ENCODE assay signal across 13 mouse cellular contexts in the genomic region with DNA sequence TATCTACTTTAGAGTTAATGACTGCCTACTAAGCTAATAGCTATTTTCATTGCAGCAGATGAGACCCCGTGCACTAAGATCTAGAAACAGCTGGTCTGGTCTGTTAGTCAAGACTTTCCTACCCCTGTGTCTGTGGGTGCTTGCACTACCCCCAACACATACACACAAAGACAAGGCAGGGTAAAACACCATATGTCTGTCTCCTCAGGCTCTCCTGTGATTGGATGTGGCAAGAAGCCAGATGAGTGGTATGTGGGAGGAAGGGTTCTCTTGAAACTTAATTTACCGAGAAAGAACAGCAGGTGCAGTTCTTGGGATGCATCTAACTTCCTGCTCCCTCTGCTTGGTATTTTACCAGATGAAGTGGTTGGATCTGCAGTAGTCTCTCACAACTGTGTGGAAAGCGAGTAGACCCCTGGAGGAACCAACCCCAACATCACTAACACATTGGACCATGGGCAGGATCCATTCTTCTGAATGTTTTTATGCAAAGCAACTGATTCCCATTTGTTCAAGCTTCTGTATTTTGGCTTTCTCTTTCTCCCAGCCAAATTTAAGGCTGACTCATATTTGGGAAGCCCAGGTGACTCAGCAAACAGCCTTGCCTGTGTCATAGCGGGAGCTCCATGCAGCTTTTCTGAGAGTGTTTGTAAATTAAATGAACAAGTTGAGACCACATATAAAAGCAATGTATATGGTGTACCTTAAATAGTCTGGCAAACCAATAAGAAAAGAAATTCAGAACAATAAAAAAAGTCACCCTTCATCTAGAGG.
DNase-seq lines count a peak whose midpoint lies in the region; ATAC-seq and TF ChIP-seq lines count a peak whose summit lies in the region.
"Had no signal": no experiment of that assay in that cellular context is flagged by ENCODE, and none has a peak within 500 bp of the region (broad histone marks: within the 10 kb centered on the region; RNA-seq: fewer than 3 reads in every experiment).

No protein-coding gene starts in this region.

- no peak overlapping the region for H3K9ac ChIP-seq in embryonic facial prominence, embryonic 13.5 days
- H3K9ac ChIP-seq in heart, adult 2 months (ENCODE audit: low read depth, low read length), result no peak overlapping the region
- H3K9ac ChIP-seq: heart, embryonic 13.5 days; intestine, embryonic 15.5 days; lung, embryonic 14.5 days; midbrain, embryonic 12.5 days had no signal

- TF ChIP-seq EP300 in heart, adult 2 months (IDR thresholded peaks at IDR 0.05; ENCODE audit: insufficient read depth, low read depth, low read length), result no peak

- intact Hi-C loops in heart, adult 2 months (cut with DNase I), result no loop called here

- no peaks in the 10 kb centered on the region for H3K79me2 ChIP-seq in heart, adult 2 months (replicated peaks; ENCODE audit: control insufficient read depth, insufficient read depth, low read length)

- 75% methylated on average over 4 of the region's 4 CpGs for WGBS in embryonic facial prominence, embryonic 13.5 days
- WGBS in embryonic facial prominence, embryonic 10.5 days, result 83% methylated on average over 4 of the region's 4 CpGs
- 73% methylated on average over 4 of the region's 4 CpGs for WGBS in heart, adult 2 months

- ATAC-seq in embryonic facial prominence, embryonic 13.5 days (ENCODE audit: insufficient number of reproducible peaks, insufficient read depth, low FRiP score, low TSS enrichment, low read depth), result 0 out of 2 replicates have a peak, but pooled peaks have one; percentile 20
- ATAC-seq: intestine, embryonic 15.5 days had no signal

- H3K27ac ChIP-seq in embryonic facial prominence, embryonic 13.5 days, result no peak overlapping the region
- H3K27ac ChIP-seq in embryonic facial prominence, embryonic 10.5 days (replicated peaks), result no peak overlapping the region
- H3K27ac ChIP-seq in heart, adult 2 months, result no peak overlapping the region
- H3K27ac ChIP-seq: heart, embryonic 13.5 days; intestine, embryonic 15.5 days; midbrain, embryonic 12.5 days had no signal

- no peaks in the 10 kb centered on the region for H3K9me3 ChIP-seq in embryonic facial prominence, embryonic 13.5 days
- H3K9me3 ChIP-seq in embryonic facial prominence, embryonic 10.5 days, result 0 out of 2 replicates have a peak, but pooled peaks cover 2% of the 10 kb centered on the region
- H3K9me3 ChIP-seq: heart, embryonic 13.5 days; intestine, embryonic 15.5 days had no signal

- DNase-seq in embryonic facial prominence, embryonic 10.5 days (ENCODE audit: low spot score), result no peak
- peak; percentile 33 for DNase-seq in Muller cell, postnatal 12 days (ENCODE audit: inconsistent ontology term)
- DNase-seq in frontal cortex, postnatal 36 days (ENCODE audit: low spot score in 2 of 2), result peak; percentile 86 to 94
- DNase-seq in left cerebral cortex, adult 9 months (ENCODE audit: low spot score in 2 of 2), result peak; percentile 82 to 92
- DNase-seq in spleen, adult 12 weeks (ENCODE audit: low spot score), result no peak
- no peak for DNase-seq in MN1 (ENCODE audit: low spot score)
- DNase-seq in heart, adult 2 months, result no peak
- DNase-seq: lung, embryonic 14.5 days; thymus, postnatal 36 days had no signal

- no peaks in the 10 kb centered on the region for H3K27me3 ChIP-seq in embryonic facial prominence, embryonic 13.5 days
- H3K27me3 ChIP-seq in embryonic facial prominence, embryonic 10.5 days (replicated peaks; ENCODE audit: low read depth, poor library complexity, severe bottlenecking), result no peaks in the 10 kb centered on the region
- H3K27me3 ChIP-seq in heart, adult 2 months (ENCODE audit: control insufficient read depth, insufficient read depth, low read length), result no peaks in the 10 kb centered on the region
- H3K27me3 ChIP-seq: heart, embryonic 13.5 days; intestine, embryonic 15.5 days; midbrain, embryonic 12.5 days had no signal

- no peaks in the 10 kb centered on the region for H3K4me1 ChIP-seq in embryonic facial prominence, embryonic 13.5 days
- H3K4me1 ChIP-seq in embryonic facial prominence, embryonic 10.5 days, result no peaks in the 10 kb centered on the region
- no peaks in the 10 kb centered on the region for H3K4me1 ChIP-seq in heart, adult 2 months (ENCODE audit: control insufficient read depth, insufficient read depth, low read length)
- H3K4me1 ChIP-seq: heart, embryonic 13.5 days; intestine, embryonic 15.5 days; midbrain, embryonic 12.5 days had no signal

- TF ChIP-seq POLR2A in heart, adult 2 months (IDR thresholded peaks at IDR 0.05; ENCODE audit: insufficient read depth, low read depth, low read length), result no peak

- H3K36me3 ChIP-seq in embryonic facial prominence, embryonic 13.5 days, result no peaks in the 10 kb centered on the region
- H3K36me3 ChIP-seq in embryonic facial prominence, embryonic 10.5 days (replicated peaks), result no peaks in the 10 kb centered on the region
- no peaks in the 10 kb centered on the region for H3K36me3 ChIP-seq in heart, adult 2 months (ENCODE audit: control insufficient read depth, insufficient read depth, low read length)
- H3K36me3 ChIP-seq: heart, embryonic 13.5 days; intestine, embryonic 15.5 days; midbrain, embryonic 12.5 days had no signal

- no peak for TF ChIP-seq CTCF in heart, adult 2 months (IDR thresholded peaks at IDR 0.05)

- H3K4me3 ChIP-seq in embryonic facial prominence, embryonic 13.5 days, result no peak overlapping the region
- H3K4me3 ChIP-seq in embryonic facial prominence, embryonic 10.5 days, result no peak overlapping the region
- H3K4me3 ChIP-seq in heart, adult 2 months, result no peak overlapping the region
- H3K4me3 ChIP-seq: heart, embryonic 13.5 days; intestine, embryonic 15.5 days; midbrain, embryonic 12.5 days had no signal

- no peak overlapping the region for H3K4me2 ChIP-seq in embryonic facial prominence, embryonic 13.5 days
- H3K4me2 ChIP-seq: heart, embryonic 13.5 days; intestine, embryonic 15.5 days; lung, embryonic 14.5 days; midbrain, embryonic 12.5 days had no signal

Comparison
In these comparisons a context has a peak if more than half of its experiments do, and no peak if none do; other contexts are left out.
1. DNase-seq: peak in Muller cell, postnatal 12 days (single experiment), frontal cortex, postnatal 36 days (2 of 2) and left cerebral cortex, adult 9 months (2 of 2); none in embryonic facial prominence, embryonic 10.5 days (single experiment), spleen, adult 12 weeks (single experiment), MN1 (single experiment) and heart, adult 2 months (0 of 2).